Mouse (Mus musculus): ENCODE data around the gene Tmem200b.

GRCm38 (mm10) chr4:131917010-131917555 is 4.5 kb upstream of the Tmem200b start:
- TF ChIP-seq POLR2A (IDR thresholded peaks at IDR 0.05; ENCODE audit: borderline replicate concordance, insufficient read depth, low read length) (no peak), CTCF (IDR thresholded peaks at IDR 0.05; ENCODE audit: borderline replicate concordance, insufficient read depth, low read depth, low read length) (no peak)

Data from cerebellum, adult 2 months (tissue).